Mouse (Mus musculus) brain, adult 2 months (tissue): ENCODE data around the gene Speg.

Experiments used
- DNase-seq: peaks from one replicate; pipeline ENCODE4 v3.0.0; 2011; ENCODE audit warnings: low read depth, low spot score

Gene Speg

DNA sequence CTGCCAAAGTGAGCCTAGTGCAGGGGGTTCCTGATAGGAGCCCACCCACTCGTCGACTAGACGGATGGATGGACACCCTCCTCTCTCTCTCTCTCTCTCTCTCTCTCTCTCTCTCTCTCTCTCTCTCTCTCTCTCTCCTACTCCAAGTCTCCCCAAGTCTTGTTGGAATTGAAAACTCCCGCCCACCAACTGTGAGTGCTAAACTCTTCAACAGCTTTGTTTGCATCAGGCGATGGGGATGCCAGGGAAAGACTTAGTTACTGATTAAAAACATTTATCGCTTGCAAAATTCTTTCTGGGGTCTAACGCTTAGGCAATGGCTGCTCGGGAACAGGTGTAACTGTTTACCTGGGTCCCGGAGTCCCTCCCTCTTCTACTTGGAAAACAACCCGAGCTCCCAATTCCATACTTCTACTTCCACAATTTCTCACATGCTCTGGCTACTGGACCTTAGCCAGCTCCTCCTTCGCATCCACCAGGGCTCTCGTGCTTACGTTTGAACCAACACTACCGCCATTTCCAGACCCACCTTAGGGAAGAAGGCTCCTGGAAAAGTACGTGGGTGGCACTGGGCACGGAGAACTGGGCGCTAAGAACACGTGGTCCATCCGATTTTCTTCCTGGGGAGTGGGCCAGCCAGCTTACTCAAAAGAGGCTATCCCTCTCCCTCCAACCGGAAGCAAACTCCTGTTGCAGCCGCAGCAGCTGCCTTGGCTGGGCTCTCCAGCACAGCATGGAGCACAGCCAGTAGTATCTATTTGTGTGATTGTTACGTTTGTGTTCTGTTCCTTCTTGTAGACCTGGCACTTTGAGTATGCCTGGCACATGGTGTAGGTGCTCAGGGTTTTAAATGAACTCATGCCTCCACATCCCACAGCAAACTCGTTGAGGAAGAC is 83.9 kb downstream of the Speg start:
- peak; percentile 87 for DNase-seq

GRCm38 (mm10) chr1:75460297-75460696 is 85.2 kb downstream of the Speg start:
- DNase-seq = peak; percentile 66

GRCm38 (mm10) chr1:75462636-75463035 is 87.5 kb downstream of the Speg start:
- DNase-seq = no peak

DNA sequence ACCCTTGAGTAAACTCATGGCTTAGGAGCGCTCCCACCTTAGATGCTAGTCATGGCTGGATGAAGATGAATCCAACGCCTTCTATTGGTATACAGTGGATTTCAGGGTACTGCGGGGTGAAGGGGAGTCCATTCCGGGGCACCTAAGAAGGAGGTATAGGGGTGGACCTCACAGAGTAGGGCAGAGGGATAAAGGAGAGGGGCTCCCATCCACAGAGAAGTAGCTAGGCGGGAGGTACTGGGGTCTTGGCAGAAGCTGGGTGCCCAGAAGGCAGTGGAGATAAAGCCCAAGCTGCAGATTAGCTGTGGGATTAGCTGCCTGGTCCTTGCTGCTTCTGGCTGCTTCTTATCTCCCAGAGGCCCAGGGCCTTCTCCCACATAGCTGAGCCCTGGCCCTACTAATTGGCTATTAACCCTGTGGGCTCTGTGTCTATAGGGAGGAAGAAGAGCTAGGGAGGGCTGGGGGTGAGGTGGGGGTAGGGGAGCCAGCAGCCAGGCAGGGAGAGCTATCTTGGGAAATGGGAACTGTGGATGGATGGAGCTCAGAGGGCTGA is 88.6 kb downstream of the Speg start:
- no peak for DNase-seq

DNA sequence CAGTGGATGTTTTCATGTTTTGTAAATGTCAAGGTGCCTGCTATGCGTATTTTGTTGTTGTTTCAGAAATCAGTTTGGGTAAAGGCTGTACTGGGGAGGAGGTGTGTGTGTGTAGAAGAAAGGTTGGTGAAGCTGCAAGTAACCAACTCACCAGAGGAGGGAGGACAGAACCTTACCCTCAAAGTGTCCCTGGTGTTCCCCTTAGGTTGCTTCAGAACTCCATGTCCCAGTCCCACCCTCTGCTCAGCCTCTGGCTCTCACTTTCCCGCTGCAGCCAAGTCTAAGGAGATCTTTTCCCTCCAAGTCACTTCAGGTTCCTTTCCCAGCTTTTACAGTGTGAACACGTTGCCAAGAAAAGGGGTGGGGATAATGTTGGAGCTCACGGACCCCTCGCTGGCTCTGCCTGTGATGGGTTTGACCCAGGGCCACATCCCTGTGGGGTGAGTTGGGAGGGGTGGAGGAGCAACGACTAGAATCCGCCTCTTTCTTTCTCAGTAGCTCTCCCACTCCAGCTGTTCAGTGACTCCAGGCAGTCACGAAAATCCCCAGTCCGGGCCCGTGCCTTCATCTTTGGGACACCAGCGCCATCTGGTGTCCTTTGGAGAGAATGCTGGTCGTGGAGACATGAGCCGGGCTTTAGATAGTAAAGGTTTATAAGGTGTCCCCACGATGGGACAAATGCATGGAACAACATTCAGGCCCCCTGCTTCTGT is 92.3 kb downstream of the Speg start:
- peak; percentile 85 for DNase-seq

DNA sequence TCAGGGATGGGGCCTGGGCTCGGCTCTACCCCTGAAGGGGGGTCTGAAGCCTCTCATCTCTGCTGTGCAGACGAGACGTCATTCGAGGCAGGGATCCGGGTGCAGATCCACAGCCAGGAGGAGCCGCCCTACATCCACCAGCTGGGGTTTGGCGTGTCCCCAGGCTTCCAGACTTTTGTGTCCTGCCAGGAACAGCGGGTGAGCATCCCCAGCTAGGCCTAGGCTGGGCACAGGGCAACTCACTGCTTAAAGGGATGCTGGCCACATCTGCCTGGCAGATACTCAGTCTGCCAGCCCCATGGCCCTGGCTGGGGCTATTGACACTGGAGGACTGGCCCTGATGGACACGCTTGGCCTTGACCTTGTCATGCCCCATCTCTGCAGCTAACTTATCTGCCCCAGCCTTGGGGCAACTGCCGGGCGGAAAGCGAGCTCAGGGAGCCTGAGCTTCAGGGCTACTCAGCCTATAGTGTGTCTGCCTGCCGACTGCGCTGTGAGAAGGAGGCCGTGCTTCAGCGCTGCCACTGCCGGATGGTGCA is 94.3 kb downstream of the Speg start:
- DNase-seq = no peak

GRCm38 (mm10) chr1:75476441-75476840 is 101.3 kb downstream of the Speg start:
- no peak for DNase-seq

DNA sequence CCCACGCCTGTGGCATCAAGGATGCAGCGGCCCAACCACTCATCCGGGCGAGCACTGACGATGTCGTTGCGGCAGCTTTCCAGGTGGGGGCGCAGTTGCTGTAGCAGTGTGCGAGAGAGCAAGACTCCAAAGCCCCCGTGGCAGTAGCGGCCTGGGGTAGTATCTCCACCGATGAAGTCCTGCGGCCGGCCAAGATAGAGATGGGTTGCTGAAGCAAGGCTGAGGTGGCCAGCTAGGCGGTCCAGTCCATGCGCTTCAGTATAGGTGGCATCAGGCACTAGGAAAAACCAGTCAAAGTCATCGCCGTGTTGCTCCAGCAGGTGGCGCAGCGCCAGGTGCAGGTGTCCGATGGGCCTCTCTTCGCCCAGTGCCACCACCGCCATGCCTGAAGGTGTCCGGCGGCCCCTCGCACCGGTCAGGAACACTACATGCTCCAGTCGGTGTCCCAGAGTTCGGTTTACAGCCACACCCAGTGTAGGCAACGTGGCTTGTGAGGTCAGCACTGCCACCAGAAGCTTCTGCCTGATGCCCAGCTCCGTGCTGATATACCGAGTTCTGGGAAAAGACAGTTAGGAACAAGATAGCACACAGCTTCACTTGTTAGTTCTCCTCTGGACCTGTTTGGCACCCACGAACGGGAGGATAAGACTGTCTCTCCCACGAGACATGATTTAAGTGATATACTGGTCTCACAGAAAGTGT is 102.3 kb downstream of the Speg start:
- DNase-seq = peak; percentile 90

- peak; percentile 54 for DNase-seq
Measured at GRCm38 (mm10) chr1:75477966-75478290, 102.8 kb downstream of the Speg start.

DNA sequence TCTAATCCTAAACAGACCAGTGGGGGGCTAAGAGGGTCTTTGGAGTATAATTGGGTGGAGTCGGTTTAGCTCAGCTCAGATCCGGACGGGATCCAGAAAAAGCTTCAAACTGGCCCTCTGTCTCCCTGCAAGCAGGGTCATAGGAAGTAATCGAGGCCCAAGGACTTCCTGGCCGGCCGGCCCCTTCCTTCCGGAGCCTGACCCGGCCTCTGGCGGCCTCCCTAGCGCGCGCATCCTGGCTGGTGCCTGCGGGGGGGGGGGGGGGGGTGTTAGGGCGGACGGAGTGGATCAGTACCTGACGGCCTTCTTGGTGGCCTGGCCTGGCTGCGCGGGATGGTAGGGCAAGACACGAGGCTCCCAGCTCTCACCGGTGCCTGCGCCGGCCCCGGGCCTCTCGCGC is 103.4 kb downstream of the Speg start:
- DNase-seq = peak; percentile 38

GRCm38 (mm10) chr1:75478916-75479634 is 104.0 kb downstream of the Speg start, which contains the start of the genes Chpf and Tmem198:
Gene Chpf (minus strand): TSS chr1:75479307.
Gene Tmem198 (plus strand): TSS chr1:75479532.
- DNase-seq = peak; percentile 98

DNA sequence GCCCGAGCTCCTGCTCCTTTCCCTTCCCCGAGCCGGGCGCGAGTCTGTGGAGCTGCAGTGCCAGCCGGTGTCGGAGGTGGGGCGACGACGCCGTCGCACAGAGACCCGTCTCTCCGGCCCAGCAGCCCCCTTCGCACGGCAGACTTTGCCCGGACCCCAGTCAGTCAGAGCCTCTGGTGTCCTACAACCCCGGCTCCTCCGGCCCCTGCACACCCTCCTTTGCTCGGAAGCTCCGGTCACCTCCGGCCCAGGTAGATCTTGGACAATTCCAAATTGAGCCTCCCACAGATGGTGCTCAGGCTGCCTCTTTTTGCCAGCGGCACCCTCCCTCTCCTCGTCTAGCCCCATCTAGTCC is 104.5 kb downstream of the Speg start:
- DNase-seq = peak; percentile 50

DNA sequence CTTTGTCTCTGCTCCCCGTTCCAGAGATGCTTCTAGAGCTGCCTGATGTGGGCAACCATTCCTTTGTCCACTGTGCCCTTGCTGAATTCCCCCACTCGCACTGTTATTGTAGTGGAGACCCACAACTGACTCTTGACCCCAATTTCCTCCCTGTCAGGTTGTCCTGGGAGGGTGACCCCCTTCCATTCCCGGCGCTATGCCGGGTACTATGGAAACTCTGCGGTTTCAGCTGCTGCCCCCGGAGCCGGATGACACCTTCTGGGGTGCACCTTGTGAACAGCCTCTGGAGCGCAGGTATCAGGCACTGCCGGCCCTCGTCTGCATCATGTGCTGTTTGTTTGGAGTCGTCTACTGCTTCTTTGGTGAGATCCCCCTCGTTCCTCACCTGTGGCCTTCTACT is 104.9 kb downstream of the Speg start:
- peak; percentile 24 for DNase-seq

DNA sequence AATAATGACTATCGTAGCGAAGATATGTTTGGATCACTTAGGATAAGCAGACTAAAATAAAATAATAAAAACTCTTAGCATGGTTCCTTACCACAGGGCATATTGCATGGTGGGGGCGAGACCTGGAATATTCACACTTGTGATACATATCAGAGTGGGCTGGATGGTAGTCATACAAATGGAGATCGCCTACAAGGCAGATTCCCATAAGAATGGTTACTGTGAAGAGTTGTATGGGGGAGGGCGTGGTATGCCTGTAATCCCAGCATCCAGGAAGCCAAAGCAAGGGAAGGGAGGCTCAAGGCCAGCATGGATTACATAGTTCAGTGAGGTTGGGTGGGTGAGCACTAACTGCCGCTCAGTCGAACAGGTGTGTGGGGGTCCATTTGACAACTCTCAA is 105.6 kb downstream of the Speg start:
- DNase-seq = peak; percentile 72
